Mouse (Mus musculus): Measurements from ENCODE around the gene Rnf186. TPM values are rescaled to one million over a fixed set of nuclear protein-coding genes. Genes with fewer than 3 reads are reported as not detected.
A peak's percentile ranks its signal among the peaks of the same experiment; 100 is the strongest.

Gene Rnf186
- polyA plus RNA-seq, 1 experiment from 2014 or later, result 0.12 TPM

GRCm38 (mm10) chr4:138948257-138948656 lies 18.7 kb upstream of the Rnf186 start:
- Histone ChIP-seq H3K9me3 (no peaks in the 10 kb centered on the region), H3K27me3 (no peaks in the 10 kb centered on the region), H3K36me3 (no peaks in the 10 kb centered on the region), H3K27ac (replicated peaks) (no peak overlapping the region), H3K4me1 (replicated peaks) (no peaks in the 10 kb centered on the region), H3K4me2 (no peak overlapping the region), H3K9ac (no peak overlapping the region), H3K4me3 (no peak overlapping the region)
- no peak for ATAC-seq (ENCODE audit: low FRiP score, low read depth)
- WGBS, result 90% methylated on average over 2 of the region's 2 CpGs

DNA sequence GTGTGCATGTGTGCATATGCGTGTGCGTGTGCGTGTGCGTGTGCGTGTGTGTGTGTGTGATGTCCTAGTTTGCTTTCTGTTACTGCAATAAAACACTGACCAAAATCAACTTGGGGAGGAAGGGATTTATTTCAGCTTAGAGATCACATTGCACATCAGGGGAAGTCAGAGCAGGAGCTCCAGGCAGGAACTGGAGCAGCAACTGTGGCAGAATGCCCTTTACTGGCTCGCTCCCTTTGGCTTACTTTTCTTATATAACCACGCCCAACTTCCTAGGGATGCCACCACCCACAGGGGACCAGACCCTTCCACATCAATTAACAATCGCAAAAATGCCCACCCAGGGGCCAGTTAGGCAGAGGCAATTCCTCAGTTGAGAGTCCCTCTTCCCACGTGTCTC lies 8.3 kb upstream of the Rnf186 start:
- no peak overlapping the region for H3K9ac ChIP-seq
- no peak overlapping the region for H3K4me3 ChIP-seq
- ATAC-seq (ENCODE audit: low FRiP score, low read depth), result no peak
- no peak overlapping the region for H3K4me2 ChIP-seq
- H3K27ac ChIP-seq (replicated peaks), result no peak overlapping the region
- 87% methylated on average over 9 of the region's 9 CpGs for WGBS
- H3K4me1 ChIP-seq (replicated peaks), result no peaks in the 10 kb centered on the region
- H3K36me3 ChIP-seq, result no peaks in the 10 kb centered on the region
- no peaks in the 10 kb centered on the region; the same call in 1 of the 2 replicates for H3K27me3 ChIP-seq
- H3K9me3 ChIP-seq, result no peaks in the 10 kb centered on the region

- Histone ChIP-seq H3K4me3 (no peak overlapping the region), H3K4me2 (no peak overlapping the region), H3K27me3 (no peaks in the 10 kb centered on the region; the same call in 1 of the 2 replicates), H3K36me3 (no peaks in the 10 kb centered on the region), H3K27ac (replicated peaks) (no peak overlapping the region), H3K4me1 (replicated peaks) (no peaks in the 10 kb centered on the region), H3K9me3 (no peaks in the 10 kb centered on the region), H3K9ac (no peak overlapping the region)
- no peak for ATAC-seq (ENCODE audit: low FRiP score, low read depth)
- WGBS, result 83% methylated on average over 15 of the region's 15 CpGs
Measured at GRCm38 (mm10) chr4:138959120-138959519, 7.8 kb upstream of the Rnf186 start.

DNA sequence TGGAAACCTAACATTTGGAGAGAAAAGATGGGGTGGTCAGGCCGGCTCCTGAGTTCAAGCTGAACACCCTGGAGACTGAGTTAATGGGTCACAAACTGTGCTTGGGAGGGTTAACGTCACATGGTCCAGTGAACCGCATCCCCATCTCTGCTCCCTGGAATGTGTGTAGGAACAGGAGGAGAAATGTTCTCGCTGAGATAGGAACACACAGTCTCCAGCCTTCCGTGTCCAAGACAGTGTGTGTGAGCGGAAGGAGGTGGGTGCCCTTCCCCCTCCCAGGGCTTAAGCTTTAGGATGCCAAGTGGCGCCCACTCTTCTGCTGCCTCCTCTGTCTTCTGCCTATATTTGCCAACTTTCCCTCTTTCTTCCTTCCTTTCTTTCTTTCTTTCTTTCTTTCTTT lies 7.0 kb upstream of the Rnf186 start:
- ATAC-seq (ENCODE audit: low FRiP score, low read depth), result no peak
- 59% methylated on average over 7 of the region's 7 CpGs for WGBS
- H3K4me1 ChIP-seq (replicated peaks), result no peaks in the 10 kb centered on the region
- H3K9me3 ChIP-seq, result no peaks in the 10 kb centered on the region
- no peak overlapping the region for H3K27ac ChIP-seq (replicated peaks)
- H3K9ac ChIP-seq, result no peak overlapping the region
- no peaks in the 10 kb centered on the region for H3K36me3 ChIP-seq
- no peak overlapping the region for H3K4me2 ChIP-seq
- H3K27me3 ChIP-seq, result no peaks in the 10 kb centered on the region; the same call in 1 of the 2 replicates
- H3K4me3 ChIP-seq, result no peak overlapping the region

DNA sequence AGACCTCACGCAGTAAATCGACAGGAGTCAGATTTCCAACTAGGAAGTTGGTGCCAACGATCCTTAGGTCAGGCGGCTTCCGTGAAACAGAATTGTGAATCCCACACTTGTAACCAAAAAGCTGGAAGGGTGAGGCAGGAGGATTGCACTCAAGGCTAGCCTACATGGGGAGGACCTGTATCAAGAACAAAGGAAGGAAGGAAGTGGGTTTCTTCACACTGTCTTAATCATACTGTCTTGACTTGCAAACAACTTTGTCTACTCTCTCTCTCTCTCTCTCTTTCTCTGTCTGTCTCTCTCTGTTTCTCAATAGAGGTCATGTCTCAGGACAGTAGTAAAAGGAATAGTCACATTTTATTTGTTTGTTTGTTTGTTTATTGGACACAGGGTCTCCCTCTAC lies 4.2 kb upstream of the Rnf186 start:
- ATAC-seq (ENCODE audit: low FRiP score, low read depth), result no peak
- H3K36me3 ChIP-seq, result no peaks in the 10 kb centered on the region
- H3K9me3 ChIP-seq, result no peaks in the 10 kb centered on the region
- no peak overlapping the region for H3K9ac ChIP-seq
- 93% methylated on average over 5 of the region's 5 CpGs for WGBS
- no peak overlapping the region for H3K4me3 ChIP-seq
- H3K4me2 ChIP-seq, result no peak overlapping the region
- H3K27ac ChIP-seq (replicated peaks), result no peak overlapping the region
- H3K4me1 ChIP-seq (replicated peaks), result no peaks in the 10 kb centered on the region
- H3K27me3 ChIP-seq, result no peaks in the 10 kb centered on the region

GRCm38 (mm10) chr4:138965871-138966270 lies 1.0 kb upstream of the Rnf186 start:
- ATAC-seq (ENCODE audit: low FRiP score, low read depth), result no peak
- WGBS, result 72% methylated on average over 5 of the region's 5 CpGs
- H3K4me1 ChIP-seq (replicated peaks), result no peaks in the 10 kb centered on the region
- H3K4me3 ChIP-seq, result no peak overlapping the region
- no peak overlapping the region for H3K27ac ChIP-seq (replicated peaks)
- H3K9me3 ChIP-seq, result no peaks in the 10 kb centered on the region
- no peaks in the 10 kb centered on the region for H3K27me3 ChIP-seq
- no peaks in the 10 kb centered on the region for H3K36me3 ChIP-seq
- no peak overlapping the region for H3K4me2 ChIP-seq
- H3K9ac ChIP-seq, result no peak overlapping the region

- Histone ChIP-seq H3K27me3 (0 out of 2 replicates have a peak, but pooled peaks cover 3% of the 10 kb centered on the region), H3K36me3 (no peaks in the 10 kb centered on the region), H3K4me1 (replicated peaks) (peaks cover 7% of the 10 kb centered on the region), H3K9ac (no peak overlapping the region), H3K4me2 (no peak overlapping the region), H3K27ac (replicated peaks) (no peak overlapping the region), H3K9me3 (no peaks in the 10 kb centered on the region), H3K4me3 (no peak overlapping the region)
- 89% methylated on average over 14 of the region's 15 CpGs for WGBS
- no peak for ATAC-seq (ENCODE audit: low FRiP score, low read depth)
Measured at GRCm38 (mm10) chr4:138967485-138967884, 573 bp downstream of the Rnf186 start.

DNA sequence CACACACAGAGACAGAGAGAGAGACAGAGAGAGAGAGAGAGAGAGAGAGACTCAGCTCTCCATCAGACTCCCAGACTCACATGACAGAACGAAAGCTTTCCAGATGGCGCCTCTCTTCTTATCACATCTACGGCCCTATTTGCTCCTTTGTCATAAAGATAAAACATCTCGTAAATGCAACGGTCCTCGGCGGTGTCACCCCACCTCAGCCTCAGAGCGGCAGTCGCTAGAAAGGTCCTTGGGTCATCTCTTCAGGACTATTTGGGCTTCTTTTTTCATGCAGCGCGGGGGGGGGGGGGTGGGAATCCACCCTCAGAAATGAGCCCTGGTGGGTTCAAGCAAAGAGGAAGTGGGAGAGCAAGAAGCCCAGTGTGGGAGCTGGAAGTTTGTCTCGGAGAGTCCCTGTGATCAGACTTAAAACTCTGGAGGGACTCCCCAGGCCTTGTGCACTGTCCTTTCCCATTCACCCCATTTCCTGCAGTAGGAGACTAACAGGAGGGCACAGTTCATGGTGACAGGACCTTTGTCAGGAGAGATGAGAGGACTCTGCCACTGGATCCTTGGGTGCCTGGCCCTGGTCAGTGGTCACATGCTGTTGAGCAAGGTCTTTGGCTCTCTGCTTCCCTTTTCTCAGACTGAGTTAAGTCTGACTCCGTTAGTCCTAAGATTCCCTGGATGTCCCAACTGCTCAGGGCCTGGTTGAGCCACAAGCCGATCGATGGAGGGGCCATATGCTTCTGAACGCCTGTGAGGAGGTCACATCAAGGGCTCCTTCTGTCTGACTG lies 2.1 kb downstream of the Rnf186 start:
- WGBS, result 77% methylated on average over 16 of the region's 16 CpGs
- Histone ChIP-seq H3K4me1 (replicated peaks) (peaks cover 18% of the 10 kb centered on the region), H3K9ac (no peak overlapping the region), H3K4me3 (no peak overlapping the region), H3K36me3 (no peaks in the 10 kb centered on the region), H3K9me3 (no peaks in the 10 kb centered on the region), H3K27ac (replicated peaks) (no peak overlapping the region), H3K4me2 (no peak overlapping the region), H3K27me3 (0 out of 2 replicates have a peak, but pooled peaks cover 8% of the 10 kb centered on the region)
- ATAC-seq (ENCODE audit: low FRiP score, low read depth), result no peak

DNA sequence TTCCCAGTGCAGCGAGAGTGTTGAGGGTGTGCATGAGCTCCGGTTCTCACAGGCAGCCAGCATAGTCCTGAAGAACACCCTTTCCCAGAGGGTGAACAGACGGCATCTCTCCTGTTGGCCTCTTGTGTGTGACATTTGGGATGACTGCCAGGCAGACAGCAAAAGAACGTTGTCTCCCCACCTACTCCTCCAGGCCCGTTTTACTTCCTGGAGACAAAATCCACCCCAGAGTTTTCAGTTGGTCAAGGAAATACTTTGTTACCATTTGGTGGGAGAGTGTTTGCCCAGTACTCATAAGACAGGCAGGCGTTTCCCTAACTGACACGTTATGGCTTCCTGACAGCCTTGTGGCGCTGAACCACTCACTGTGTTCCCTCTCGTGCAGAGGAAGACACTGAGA lies 2.8 kb downstream of the Rnf186 start:
- no peak overlapping the region for H3K4me2 ChIP-seq
- no peak overlapping the region for H3K4me3 ChIP-seq
- H3K9me3 ChIP-seq, result no peaks in the 10 kb centered on the region
- no peak for ATAC-seq (ENCODE audit: low FRiP score, low read depth)
- no peak overlapping the region for H3K9ac ChIP-seq
- 0 out of 2 replicates have a peak, but pooled peaks cover 8% of the 10 kb centered on the region for H3K27me3 ChIP-seq
- no peak overlapping the region for H3K27ac ChIP-seq (replicated peaks)
- no peaks in the 10 kb centered on the region for H3K36me3 ChIP-seq
- 70% methylated on average over 9 of the region's 9 CpGs for WGBS
- peaks cover 18% of the 10 kb centered on the region for H3K4me1 ChIP-seq (replicated peaks)

GRCm38 (mm10) chr4:138971371-138971770 lies 4.5 kb downstream of the Rnf186 start:
- no peak overlapping the region for H3K9ac ChIP-seq
- H3K27me3 ChIP-seq, result 0 out of 2 replicates have a peak, but pooled peaks cover 8% of the 10 kb centered on the region
- no peak for ATAC-seq (ENCODE audit: low FRiP score, low read depth)
- H3K4me2 ChIP-seq, result no peak overlapping the region
- no peaks in the 10 kb centered on the region for H3K36me3 ChIP-seq
- no peaks in the 10 kb centered on the region for H3K9me3 ChIP-seq
- H3K4me1 ChIP-seq (replicated peaks), result peaks cover 18% of the 10 kb centered on the region
- 91% methylated on average over 6 of the region's 6 CpGs for WGBS
- no peak overlapping the region for H3K4me3 ChIP-seq
- no peak overlapping the region for H3K27ac ChIP-seq (replicated peaks)

DNA sequence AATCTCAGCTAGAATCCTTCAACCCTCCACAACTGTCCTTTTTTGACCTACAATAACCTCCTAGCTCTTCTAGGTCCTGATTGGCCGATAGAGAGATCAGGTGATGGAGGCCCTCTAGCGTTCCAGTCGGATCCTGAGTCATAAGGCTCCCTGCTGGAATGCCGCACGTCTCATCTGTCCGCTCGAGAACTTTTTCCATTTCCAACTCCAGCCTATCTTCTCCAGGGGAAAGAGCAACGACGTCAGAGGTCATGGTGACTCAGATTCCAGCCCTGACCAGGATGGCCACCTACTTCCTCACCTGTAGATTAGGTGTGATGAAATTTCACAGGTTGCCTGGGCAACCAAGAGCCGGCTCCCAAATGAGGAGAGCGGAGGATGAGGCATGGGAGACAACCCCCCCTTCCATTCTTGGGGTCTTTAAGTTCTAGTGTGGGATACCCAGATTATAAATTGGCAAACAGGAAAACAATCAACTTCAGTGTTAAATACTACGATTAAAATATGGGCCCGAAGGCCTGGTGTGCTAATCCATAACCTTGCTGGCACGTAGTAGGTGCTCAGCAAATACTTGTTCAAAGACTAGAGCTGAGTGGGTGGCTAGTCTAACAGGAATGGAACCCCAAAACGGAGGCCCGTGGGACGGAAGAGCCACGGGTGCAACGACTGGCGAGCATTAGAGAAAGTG lies 5.4 kb downstream of the Rnf186 start:
- Histone ChIP-seq H3K27me3 (0 out of 2 replicates have a peak, but pooled peaks cover 8% of the 10 kb centered on the region), H3K9ac (peak overlapping the region; percentile 42), H3K4me2 (peak overlapping the region; percentile 86), H3K4me1 (replicated peaks) (peaks cover 18% of the 10 kb centered on the region), H3K36me3 (no peaks in the 10 kb centered on the region), H3K27ac (replicated peaks) (no peak overlapping the region), H3K9me3 (no peaks in the 10 kb centered on the region), H3K4me3 (peak overlapping the region; percentile 43)
- 21% methylated on average over 20 of the region's 20 CpGs for WGBS
- ATAC-seq (ENCODE audit: low FRiP score, low read depth), result no peak

Measured in hindbrain, embryonic 15.5 days (tissue).